Mouse (Mus musculus) frontal cortex, postnatal 10 days (tissue): ENCODE results near the gene Prss56.

Experiments
- DNase-seq, 2 experiments: peaks; one replicate each; pipeline ENCODE4 v3.0.0; 2022; ENCODE audit warnings: low spot score in 2 of 2, mixed read lengths in 1 of 2

Prss56 gene

GRCm38 (mm10) chr1:87185526-87185925 is 2.4 kb downstream of the Prss56 start:
- DNase-seq = no peak

- DNase-seq = no peak
Observed at GRCm38 (mm10) chr1:87186261-87187036, 3.3 kb downstream of the Prss56 start.

GRCm38 (mm10) chr1:87187037-87187355 is 3.9 kb downstream of the Prss56 start:
- DNase-seq = peak in 1 of 2 experiments; percentile 70

- DNase-seq = no peak
Observed at GRCm38 (mm10) chr1:87190429-87190828, 7.3 kb downstream of the Prss56 start, which contains the start of gene Chrnd. TSS of gene Chrnd (plus strand) at chr1:87190607.

- DNase-seq = no peak
Observed at GRCm38 (mm10) chr1:87197296-87197695, 14.2 kb downstream of the Prss56 start.

GRCm38 (mm10) chr1:87198119-87199065 is 15.3 kb downstream of the Prss56 start:
- DNase-seq = no peak

- DNase-seq = no peak
Observed at GRCm38 (mm10) chr1:87200811-87201210, 17.7 kb downstream of the Prss56 start.

- no peak for DNase-seq
Observed at GRCm38 (mm10) chr1:87201848-87202247, 18.7 kb downstream of the Prss56 start.

GRCm38 (mm10) chr1:87203779-87204178 is 20.7 kb downstream of the Prss56 start:
- DNase-seq = no peak

GRCm38 (mm10) chr1:87204465-87204864 is 21.4 kb downstream of the Prss56 start, which contains the start of gene Chrng:
TSS of gene Chrng (plus strand) at chr1:87204657.
- DNase-seq = no peak

GRCm38 (mm10) chr1:87205038-87205437 is 21.9 kb downstream of the Prss56 start:
- DNase-seq = no peak

GRCm38 (mm10) chr1:87205502-87205901 is 22.4 kb downstream of the Prss56 start:
- DNase-seq = no peak

- DNase-seq = no peak
Observed at GRCm38 (mm10) chr1:87206339-87206738, 23.2 kb downstream of the Prss56 start.

- DNase-seq = no peak
Observed at GRCm38 (mm10) chr1:87211431-87211830, 28.3 kb downstream of the Prss56 start.

GRCm38 (mm10) chr1:87213735-87214704 is 30.9 kb downstream of the Prss56 start, which contains the start of gene Eif4e2:
TSS of gene Eif4e2 (plus strand) at chr1:87213914.
- DNase-seq = peak; percentile 90 to 93

- no peak for DNase-seq
Observed at GRCm38 (mm10) chr1:87214748-87215147, 31.6 kb downstream of the Prss56 start.

GRCm38 (mm10) chr1:87217938-87218337 is 34.8 kb downstream of the Prss56 start:
- no peak for DNase-seq

- no peak for DNase-seq
Observed at GRCm38 (mm10) chr1:87225739-87226138, 42.6 kb downstream of the Prss56 start.

- no peak for DNase-seq
Observed at GRCm38 (mm10) chr1:87226409-87227159, 43.5 kb downstream of the Prss56 start.

- DNase-seq = no peak
Observed at GRCm38 (mm10) chr1:87227160-87227550, 44.0 kb downstream of the Prss56 start.

- DNase-seq = no peak
Observed at GRCm38 (mm10) chr1:87230606-87231005, 47.5 kb downstream of the Prss56 start.
